Mouse (Mus musculus): ENCODE results near the gene Zic1.

Gene Zic1

DNA sequence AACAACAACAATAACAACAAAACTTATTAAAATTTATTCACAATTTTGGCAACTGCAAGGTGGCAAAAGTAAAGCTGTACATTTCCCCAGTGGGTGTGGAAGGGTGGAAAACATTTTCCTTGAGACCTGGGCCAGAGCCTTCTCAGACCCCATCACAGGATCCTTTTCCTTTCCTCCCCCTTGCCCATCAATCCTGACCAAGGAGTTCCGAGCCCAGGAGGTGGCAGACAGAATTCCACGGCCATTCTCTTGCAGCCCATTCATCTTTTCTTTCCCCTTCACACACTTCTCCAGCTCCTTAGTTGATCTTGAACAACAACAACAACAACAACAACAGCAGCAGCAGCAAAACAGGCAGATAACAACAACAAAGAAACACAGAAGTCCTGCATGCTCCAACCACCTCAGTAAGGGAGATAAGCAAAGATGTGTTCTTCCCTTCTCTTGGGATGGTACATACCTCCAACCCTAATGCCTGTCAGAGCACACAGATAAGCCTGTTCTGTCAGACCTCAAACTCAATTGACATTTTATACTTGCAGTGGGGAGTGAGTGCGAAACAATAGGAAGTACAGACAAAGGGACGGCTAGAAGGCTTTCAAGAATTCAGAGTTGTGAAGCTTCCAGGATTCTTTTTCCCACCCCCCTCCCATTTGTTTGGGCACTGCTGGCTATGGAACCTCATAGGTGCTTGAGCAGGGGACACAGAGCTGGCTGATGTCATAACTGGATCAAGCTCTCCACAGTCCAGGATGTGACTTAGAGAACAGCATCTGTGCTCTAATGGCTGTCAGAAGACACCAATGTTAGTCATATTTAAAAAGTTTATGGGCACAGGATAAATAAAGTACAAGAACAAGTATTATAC is 19.3 kb upstream of the Zic1 start:
- DNase-seq (ENCODE audit: low spot score in 2 of 2): no peak

DNA sequence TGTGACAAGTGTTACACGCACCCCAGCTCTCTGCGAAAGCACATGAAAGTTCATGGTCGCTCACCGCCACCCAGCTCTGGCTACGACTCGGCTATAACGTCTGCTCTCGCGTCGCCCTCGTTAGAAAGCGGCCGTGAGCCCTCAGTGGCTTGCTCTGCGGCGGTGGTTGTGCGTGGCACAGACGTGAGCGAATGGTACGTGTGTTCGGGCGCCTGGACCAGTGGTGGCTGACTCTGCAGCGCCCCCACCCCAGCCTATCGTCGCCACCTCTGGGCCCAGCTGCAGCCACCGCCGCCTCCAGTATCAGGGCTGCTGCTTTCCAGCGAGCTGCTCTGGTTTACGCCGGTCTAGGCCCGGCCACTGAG is 18.5 kb upstream of the Zic1 start:
- DNase-seq (ENCODE audit: low spot score in 2 of 2): no peak

DNA sequence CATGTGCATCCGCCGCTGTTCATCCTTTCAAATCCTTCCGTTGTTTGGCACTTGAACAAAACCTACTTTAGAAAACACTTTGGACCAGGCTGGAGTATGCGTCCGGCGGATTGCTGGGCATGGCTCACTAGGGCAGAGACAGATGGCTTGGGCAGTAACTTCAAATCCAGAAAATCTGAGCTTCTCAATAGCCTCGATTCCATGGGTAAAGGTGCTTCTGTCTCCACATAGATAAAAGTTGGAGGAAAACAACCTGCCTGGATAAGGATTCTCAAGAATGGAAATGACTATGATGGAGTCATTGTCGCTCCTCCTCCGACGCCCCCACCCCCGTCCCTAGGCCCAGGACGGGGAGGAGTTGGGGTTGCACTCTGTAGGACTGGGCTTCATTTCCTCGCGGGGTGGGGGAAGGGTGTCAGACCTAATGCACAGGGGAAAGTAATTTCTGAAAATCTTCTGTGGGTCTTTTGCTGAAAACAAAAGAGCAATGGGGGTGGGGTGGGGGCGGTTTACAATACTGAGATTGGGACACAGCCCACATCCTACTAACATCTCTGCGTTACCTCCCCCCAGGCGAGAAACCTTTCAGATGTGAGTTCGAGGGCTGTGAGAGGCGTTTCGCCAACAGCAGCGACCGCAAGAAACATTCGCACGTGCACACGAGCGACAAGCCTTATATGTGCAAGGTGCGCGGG is 18.0 kb upstream of the Zic1 start:
- DNase-seq (ENCODE audit: low spot score in 2 of 2): no peak

DNA sequence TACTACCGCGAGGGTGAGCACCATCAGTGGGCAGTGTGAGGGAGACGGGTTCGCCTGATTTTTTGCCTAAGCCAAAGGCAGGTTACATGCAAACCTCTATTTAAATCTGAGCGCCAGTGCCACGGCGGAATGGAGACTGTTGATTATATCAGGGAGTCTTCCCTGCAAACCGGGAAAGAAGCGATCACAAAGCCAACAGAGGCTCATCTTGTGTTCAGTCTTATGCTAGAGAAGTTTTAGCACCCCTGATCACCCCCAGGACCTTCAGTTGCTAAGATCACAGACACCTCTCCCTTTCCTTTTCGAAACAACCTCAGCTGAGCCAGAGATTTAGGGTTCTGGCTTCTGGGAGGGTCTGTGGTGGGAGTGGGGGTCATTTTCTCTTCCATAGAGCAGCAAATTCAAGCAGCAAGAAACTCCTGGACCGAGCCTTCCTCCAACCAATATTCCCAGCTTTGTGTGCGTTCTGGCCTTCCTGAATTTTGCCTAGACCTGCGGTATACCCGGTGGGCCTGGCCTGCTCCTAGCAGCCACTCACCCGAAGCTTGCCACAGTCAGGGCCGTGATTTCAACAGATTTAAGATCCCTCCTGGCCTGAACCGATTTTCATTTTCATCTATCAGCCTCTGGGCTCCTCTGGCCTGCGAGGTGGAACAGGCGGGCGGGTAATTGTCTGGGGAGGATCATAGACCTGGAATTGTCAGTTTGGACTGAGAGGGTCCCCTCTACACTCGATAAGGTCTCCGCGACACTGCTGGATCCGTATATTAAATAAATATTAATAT is 17.1 kb upstream of the Zic1 start:
- no peak for DNase-seq (ENCODE audit: low spot score in 2 of 2)

DNA sequence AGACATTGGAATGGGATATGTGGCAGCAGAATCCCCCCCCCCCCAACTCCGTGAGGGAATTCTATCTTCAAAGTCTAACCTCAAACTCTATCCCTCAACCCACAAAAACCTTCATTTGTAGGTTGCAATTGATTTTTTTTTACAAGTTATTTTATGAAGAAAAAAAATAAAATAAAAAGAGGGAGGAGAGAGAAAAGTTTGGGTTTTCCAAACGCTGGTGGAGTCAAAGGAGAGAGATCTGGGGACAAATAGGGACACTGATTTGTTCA is 16.4 kb upstream of the Zic1 start:
- no peak for DNase-seq (ENCODE audit: low spot score in 2 of 2)

DNA sequence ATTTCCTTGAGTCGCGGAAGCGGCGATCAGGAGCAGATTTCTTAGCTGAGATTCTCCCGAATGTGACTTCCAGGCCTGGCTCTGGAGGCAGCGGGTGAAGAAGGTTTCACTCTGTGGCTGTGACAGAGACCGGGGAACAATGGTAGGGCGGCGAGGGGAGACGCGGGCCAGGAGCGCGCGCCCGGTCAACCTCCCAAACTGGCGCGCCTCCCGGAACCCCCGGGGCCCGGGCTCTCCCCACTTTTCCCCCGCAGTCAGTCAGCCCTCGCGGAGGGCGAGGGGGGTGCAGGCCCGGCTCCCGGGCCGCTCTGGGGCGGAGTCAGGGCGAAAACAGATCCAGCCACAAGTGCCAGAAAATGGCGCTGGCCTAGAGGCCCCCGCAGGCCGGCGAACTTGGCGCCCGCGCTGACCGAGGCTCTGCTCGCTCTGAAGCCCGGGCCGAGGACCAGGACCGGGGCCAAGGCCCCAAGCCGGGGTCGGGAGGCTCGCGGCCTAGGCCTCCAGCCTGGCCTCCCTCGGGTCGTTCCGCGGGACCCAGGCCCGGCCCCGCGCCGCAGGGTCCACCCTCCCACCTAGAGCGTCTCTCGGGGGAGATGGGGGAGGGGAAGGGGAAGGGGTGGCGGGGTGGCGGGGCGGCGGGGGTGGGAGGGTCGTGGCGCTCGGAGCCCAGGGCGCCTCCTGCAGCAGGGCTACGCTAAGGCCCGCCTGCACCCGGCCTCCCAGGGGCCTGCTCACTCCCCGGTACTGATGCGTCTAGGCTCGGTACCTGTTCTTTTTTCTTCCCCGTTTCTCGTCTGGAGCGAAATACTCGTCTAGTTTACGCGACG is 15.9 kb upstream of the Zic1 start:
- no peak for DNase-seq (ENCODE audit: low spot score in 2 of 2)

DNA sequence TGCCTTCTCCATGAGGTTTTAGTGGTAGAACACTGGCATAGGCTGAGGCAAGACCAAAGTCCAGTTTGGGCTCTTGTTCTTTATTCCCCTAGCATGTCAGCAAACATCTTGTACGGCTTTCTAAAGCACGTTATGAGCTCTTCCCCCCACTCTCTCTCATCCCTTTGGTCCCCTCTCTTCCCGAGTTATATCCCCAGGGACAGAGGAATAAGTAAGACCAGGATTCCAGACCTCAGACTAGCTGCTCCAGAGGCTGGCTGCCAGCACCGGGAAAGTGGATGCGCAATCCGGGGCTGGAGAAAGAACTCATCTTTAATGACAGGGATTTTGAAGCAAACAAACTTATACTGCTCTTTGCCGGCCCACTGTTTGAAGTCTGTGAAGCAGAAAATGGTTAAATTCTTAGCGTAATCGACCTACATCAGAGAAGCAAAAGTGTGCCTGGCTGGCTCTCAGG is 14.9 kb upstream of the Zic1 start:
- DNase-seq (ENCODE audit: low spot score in 2 of 2): no peak

DNA sequence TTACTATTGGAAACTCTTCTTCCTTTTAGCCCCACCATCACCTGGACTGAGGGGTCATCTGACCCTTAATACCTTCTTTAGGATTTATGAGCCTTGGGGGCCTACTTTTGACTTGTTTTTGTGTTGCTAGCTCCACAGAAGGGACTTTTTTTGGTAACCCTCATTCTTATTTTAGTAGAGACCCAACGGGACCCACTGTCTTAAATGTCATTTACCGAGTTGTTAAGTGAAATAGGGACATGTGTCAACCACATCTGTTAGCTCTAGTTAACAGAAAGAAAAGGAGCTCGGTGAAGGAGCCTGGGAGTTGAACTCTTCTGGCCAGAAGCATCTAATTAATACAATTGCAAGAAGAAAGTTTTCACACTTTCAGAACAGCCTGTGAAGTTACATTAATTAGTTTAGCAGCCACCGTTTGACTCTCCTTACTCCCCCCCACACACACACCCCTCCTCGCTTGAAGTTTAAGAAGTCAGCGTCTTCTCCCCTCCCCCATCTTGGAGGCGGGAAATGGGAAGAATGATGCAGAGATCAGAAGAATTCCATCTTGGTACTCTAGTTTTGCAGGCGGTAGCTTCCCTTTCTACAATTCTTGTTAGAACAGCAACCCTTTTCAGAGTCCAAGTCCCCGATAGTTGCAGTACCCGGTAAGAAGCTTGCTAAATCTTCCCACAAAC is 14.3 kb upstream of the Zic1 start:
- no peak for DNase-seq (ENCODE audit: low spot score in 2 of 2)

DNA sequence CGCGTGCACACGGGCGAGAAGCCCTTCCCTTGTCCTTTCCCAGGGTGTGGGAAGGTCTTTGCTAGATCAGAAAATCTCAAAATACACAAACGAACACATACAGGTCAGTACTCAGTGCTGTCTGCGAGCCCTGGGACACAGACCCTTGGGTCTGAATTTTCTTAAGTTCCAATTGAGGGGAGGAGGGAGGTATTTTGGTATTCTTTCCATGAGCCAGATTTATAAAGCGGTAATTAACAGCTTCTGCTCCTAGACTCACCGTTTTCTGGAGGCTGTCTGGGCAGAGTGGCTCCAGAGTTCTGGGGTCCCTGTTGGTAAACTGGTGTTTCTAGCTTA is 13.7 kb upstream of the Zic1 start:
- no peak for DNase-seq (ENCODE audit: low spot score in 2 of 2)

DNA sequence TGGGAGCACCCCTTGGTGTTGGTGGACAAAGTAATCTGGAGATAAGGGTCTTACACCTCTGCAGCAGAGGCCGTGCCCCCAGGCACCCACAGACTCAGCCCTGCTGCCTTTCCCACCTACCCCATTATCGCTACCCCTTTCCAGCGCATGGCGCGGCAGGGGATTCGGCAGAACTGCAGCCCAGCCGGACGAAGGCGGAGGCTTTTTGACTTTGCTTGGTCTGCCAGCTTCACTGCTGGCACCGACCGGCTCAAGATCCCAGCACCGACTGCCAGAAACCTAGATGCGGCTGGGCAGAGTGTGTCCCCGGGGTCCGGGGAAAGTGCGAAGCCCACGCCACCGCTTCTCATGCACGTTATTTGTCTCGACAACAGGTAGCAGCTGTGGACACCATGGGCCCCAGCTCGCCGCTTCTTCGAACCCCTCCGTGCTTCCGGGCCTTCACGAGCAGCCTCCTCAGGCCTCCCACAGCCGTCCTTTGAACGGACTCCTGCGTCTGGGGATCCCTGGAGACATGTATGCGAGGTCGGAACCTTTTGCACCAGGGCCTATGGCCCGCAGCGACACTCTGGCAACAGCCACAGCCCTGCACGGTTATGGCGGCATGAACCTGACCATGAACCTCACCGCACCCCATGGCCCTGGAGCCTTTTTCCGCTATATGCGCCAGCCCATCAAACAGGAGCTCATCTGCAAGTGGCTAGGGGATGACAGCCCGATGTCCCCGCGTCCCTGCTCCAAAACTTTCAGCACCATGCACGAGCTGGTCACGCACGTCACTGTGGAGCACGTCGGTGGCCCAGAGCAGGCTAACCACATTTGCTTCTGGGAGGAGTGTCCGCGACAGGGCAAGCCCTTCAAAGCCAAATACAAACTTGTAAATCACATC is 13.0 kb upstream of the Zic1 start:
- DNase-seq (ENCODE audit: low spot score in 2 of 2): no peak

DNA sequence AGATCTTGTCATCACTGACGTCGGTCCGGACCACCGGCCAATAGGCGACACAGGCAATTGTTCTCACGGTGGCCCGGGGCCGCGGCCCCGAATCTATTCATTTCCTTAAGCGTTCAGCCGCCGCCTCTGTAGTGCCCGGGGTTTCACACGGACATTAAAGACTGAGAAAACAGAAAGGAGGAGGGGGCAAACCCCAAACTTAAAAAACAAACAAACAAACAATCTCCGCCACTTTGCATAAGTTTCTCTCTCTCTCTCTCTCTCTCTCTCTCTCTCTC is 12.2 kb upstream of the Zic1 start:
- no peak for DNase-seq (ENCODE audit: low spot score in 2 of 2)

DNA sequence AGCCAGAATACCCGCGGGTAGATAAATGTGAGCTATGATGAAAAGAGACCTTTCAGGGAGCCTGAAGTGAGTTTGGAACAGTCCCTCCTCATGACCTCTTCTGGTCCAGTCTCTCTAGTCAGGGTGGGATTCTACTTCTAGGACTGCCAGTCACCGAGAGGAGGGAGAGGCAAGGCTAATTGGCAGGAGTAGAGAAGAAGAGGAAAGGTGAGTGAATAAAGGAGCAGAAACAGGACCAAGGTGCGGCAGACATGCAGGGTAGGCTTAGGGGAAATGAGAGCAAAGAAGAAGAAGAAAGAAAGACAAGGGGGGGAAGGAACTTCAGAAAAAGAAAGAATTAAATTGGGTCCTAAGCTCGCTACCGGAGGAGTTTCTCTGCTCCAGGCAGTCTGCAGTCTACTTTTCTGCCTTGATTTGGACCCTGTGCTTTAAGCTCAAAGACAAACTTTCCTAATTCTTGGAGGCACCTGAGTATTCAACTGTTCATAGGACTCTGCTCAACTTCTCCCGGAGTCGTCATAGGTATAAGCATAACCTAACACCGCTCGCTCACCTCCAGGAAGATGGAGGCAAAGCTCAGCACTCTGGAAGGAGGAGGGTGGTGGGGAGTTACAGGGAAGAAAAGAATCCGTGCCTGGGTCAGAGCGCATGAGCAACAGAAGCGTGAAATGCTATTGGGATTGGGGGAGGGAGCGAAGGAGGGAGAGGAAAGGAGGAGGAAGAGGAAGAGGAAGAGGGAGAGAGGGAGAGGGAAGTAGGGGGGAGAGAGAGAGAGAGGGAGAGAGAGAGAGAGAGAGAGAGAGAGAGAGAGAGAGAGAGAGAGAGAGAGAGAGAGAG is 11.6 kb upstream of the Zic1 start:
- no peak for DNase-seq (ENCODE audit: low spot score in 2 of 2)

DNA sequence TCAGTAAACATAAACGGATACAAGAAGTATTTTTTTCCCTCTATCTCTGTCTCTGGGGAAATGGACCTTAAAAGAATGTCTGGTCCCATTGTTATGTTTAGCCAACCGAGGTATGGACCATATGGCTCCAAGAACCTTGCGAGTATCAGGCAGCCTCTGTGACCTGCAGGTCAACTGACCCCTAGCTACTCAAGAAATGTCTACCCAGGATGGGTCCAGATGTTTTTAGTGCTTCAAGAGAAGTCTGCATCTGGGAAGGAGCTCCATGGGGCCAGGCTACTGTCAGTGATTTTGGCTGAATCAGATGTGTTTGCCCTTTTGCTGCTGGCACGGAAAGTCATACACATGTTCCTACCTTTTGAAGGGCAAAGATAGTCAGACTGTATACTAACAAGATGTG is 9.1 kb upstream of the Zic1 start:
- DNase-seq (ENCODE audit: low spot score in 2 of 2): no peak

DNA sequence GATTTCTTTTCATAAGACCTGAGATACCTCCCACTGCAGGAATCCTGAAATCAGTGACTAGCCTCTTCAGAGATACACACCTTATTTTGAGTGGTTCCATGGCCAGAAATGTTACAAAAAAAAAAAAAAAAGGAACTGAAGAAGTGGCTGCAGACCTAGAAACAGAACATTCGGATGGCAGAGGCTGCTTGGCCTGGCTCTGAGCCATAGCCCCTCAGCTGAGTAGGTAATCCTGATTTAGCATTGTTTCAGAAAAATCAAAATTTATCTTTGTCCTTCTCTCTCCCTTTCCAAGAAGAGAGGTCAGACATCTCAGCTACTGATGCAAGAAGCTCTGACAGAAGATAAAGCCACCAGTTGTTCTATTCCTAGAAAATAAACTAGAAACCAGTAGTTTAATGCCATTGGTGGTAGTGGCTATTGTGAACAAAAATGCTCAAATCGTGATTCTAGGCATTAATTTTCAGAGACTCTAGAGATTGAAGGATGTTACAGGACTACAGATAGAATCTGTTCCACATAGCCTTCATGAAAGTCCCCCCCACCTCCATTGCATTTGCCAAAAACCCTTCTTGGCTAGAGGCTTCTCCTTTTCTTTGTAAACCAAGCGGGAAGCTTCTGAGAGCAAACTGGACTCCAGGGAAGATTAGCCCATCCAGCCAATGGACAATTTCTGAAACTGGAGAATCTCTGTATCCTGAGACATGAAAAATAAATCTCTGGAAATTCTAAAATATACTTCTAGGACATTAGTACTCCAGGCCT is 8.4 kb upstream of the Zic1 start:
- no peak for DNase-seq (ENCODE audit: low spot score in 2 of 2)

DNA sequence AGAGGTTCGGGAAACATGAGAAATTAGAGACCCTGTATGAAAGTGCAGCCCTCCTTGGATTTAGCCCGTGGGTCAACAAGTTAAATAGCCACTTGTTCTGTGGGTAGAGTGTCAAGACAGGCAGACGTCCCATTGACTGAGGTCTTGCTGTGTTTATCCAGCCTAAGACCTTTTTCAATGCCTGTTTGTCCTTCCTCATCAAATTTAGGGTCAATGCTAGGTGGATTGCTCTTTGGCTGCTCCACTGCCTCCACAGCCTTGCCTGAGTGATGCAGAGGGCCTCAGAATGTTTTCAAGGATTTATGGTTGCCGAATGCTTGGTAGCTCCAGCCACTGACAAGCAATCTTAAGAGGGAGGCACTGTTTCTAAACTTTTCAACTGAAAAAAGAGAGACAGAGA is 6.0 kb upstream of the Zic1 start:
- no peak for DNase-seq (ENCODE audit: low spot score in 2 of 2)

DNA sequence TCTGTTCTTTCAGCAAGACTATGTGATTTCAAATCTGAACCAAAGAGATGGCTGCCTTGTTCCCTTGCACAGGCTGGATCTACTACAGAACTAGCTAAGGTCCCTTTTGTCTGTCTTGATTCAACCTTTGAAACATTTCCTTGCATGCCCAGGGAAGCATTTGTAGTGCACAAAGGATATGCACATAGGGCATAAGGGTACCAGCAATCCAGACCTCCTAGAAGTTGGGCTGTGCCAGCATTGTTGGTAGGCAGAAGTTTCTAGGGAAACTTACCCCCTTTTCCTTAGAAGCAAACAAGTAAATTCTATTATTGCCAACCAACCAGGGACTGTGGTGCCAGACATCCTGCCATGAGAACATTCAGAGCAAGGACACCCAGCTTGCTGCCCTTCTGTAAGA is 5.4 kb upstream of the Zic1 start:
- DNase-seq (ENCODE audit: low spot score in 2 of 2): no peak

DNA sequence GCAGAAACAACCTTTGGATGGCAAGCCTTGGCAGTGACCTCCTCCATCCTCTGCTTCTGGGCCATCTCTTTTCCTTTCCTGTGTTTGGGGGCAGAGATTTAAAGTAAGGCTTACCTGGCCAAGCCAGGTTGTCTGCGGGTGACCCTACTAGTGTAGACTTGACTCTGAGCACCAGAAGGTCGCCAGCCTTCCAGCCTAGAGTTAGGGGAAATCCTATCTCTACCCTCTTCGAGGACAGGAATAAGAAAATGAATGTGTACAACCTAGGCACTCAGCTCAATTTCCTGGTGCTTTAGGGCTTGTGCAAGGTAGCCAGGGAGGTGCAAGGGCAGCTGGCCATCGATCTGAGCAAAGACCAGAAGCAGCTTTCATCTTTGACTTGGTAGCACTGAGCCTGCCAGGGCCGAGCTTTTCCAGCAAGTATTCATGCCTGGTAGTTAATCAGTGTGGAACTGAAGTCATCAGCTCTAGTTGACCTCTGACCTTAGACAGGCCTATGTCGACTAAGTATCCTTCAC is 4.6 kb upstream of the Zic1 start:
- no peak for DNase-seq (ENCODE audit: low spot score in 2 of 2)

DNA sequence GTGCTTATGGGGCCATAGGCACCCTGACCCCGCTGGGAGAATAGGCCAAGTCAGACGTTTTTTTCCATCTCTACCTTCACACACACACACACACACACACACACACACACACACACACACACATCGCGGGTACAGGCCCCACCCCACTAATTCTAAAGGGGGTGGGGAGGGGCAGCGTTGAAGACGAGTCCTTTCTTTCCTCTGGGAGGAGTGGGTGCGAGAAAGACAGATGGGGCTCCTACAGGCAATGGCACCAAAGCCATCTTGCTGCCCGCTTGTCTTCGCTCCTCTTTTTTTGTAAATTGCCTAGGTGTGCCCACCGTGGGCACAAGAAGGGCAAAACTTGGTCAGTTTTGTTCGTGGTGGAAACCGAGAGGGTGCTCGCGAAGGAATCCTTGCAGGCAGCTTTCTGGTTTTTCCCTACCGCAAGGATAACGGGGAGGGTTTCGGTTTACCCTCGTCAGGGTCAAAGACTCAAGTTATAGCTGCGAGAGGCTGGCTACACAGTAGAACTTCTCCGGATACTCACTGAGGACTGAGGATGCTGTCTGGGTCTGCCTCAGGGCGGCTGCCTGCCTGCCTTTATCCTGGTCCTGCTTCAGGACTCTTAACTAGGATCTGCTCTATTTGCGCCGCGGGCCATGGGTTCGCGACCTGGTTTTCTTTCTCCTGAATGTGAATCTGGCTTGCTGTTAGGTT is 3.8 kb upstream of the Zic1 start:
- no peak for DNase-seq (ENCODE audit: low spot score in 2 of 2)
